Mouse (Mus musculus): ENCODE measurements around the gene Nudt7.

Gene Nudt7

GRCm38 (mm10) chr8:114133510-114134362 is at the start of gene Nudt7:
Gene Nudt7, plus strand, starts transcription at chr8:114133557.
- DNase-seq: peak; percentile 83

- DNase-seq: no peak
These were observed 45.4 kb upstream of the Nudt7 start for GRCm38 (mm10) chr8:114087932-114088331.

GRCm38 (mm10) chr8:114090736-114091135 is 42.6 kb upstream of the Nudt7 start:
- DNase-seq: no peak

GRCm38 (mm10) chr8:114093321-114093720 is 40.0 kb upstream of the Nudt7 start:
- no peak for DNase-seq

- no peak for DNase-seq
These were observed 38.8 kb upstream of the Nudt7 start for GRCm38 (mm10) chr8:114094526-114094925.

- DNase-seq: no peak
These were observed 32.7 kb upstream of the Nudt7 start for GRCm38 (mm10) chr8:114100561-114101206.

GRCm38 (mm10) chr8:114103401-114103800 is 30.0 kb upstream of the Nudt7 start:
- DNase-seq: no peak

GRCm38 (mm10) chr8:114105971-114106370 is 27.4 kb upstream of the Nudt7 start:
- no peak for DNase-seq

- no peak for DNase-seq
These were observed 23.8 kb upstream of the Nudt7 start for GRCm38 (mm10) chr8:114109365-114110140.

- no peak for DNase-seq
These were observed 18.3 kb upstream of the Nudt7 start for GRCm38 (mm10) chr8:114115076-114115475.

GRCm38 (mm10) chr8:114116049-114116448 is 17.3 kb upstream of the Nudt7 start:
- no peak for DNase-seq

- DNase-seq: no peak
These were observed 15.9 kb upstream of the Nudt7 start for GRCm38 (mm10) chr8:114117439-114117838.

- DNase-seq: no peak
These were observed 11.6 kb upstream of the Nudt7 start for GRCm38 (mm10) chr8:114121781-114122180.

- DNase-seq: no peak
These were observed 9.7 kb upstream of the Nudt7 start for GRCm38 (mm10) chr8:114123611-114124010.

GRCm38 (mm10) chr8:114124084-114124750 is 9.1 kb upstream of the Nudt7 start:
- DNase-seq: no peak

- DNase-seq: no peak
These were observed 2.5 kb upstream of the Nudt7 start for GRCm38 (mm10) chr8:114130838-114131237.

- DNase-seq: no peak
These were observed 1.9 kb upstream of the Nudt7 start for GRCm38 (mm10) chr8:114131421-114131820.

GRCm38 (mm10) chr8:114133050-114133509 is 277 bp upstream of the Nudt7 start:
- no peak for DNase-seq

- no peak for DNase-seq
These were observed 3.4 kb downstream of the Nudt7 start for GRCm38 (mm10) chr8:114136750-114137149.

- DNase-seq: no peak
These were observed 3.8 kb downstream of the Nudt7 start for GRCm38 (mm10) chr8:114137181-114137580.

- DNase-seq: no peak
These were observed 7.1 kb downstream of the Nudt7 start for GRCm38 (mm10) chr8:114140437-114140836.

- DNase-seq: no peak
These were observed 8.8 kb downstream of the Nudt7 start for GRCm38 (mm10) chr8:114142199-114142598.

All from spleen, adult 18-20 months (tissue).